Mouse (Mus musculus): ENCODE data around the gene Hspa12b. TPM values are rescaled to one million over a fixed set of nuclear protein-coding genes. Genes with fewer than 3 reads are reported as not detected.
"Not testable (repeated sequence)": the region's sequence is repeated elsewhere in the genome, so short reads cannot be mapped to it uniquely, and the experiment has no call there.

The Hspa12b gene
- 1 to 10 TPM; 6.1 to 8.3 TPM for total RNA-seq (2021)
- long read RNA-seq, partial matches to known transcripts: 0 of 3 reads
- long read RNA-seq, other reads (novel, unspliced or antisense): 2 of 3 reads

DNA sequence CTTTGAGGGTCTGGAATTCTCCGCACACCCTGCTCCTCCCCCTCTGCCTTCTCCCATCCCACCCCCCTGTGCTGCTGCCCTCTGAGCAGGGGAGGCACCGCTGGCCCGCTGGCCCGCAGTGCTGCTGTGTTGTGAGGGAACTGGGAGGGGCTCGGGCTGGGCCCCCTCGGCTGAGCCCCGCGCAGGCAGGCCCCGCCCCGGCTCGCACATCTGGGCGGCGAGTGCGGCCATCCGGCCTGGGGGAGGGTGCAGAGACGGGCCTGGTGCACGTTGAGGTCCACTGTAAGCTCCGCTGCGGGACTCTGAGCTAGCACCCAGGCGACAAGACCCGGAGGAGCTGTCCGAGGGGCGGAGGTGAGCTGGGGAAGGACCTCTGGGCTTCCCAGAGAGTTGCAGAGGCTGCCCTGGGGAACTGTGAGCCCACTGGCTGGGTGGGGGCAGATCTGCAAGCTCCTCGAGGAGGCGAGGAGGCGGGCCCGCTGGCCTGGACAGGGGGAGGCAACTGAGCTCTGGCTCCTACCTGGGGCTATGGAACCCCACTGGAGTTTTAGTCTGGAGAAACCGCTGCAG is at the start of gene Hspa12b:
TSS of gene Hspa12b (plus strand) at position 120 of the 570 bp plus-strand sequence.
- DNase-seq (ENCODE audit: low spot score in 2 of 2): no peak

GRCm38 (mm10) chr2:131080507-131080906 is 46.6 kb upstream of the Hspa12b start:
- DNase-seq (ENCODE audit: low spot score in 2 of 2): no peak

DNA sequence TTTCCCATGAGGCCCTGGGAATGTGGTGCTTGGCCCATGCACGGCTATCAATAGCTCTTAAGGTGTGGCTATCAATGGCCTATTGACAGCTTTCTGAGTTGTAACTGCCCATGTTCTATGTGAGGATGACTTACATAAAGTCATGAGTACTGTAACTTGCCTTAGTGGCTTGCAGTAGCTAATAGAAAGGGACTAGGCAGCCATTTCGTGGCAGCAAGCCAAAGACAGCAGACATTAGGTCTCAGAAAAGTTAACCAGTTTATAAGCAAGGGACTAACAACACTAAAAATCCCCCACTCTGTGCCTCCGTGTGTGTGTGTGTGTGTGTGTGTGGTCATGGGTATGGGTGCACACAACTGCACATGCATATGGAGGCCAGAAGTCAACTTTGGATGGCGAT is 42.9 kb upstream of the Hspa12b start:
- DNase-seq (ENCODE audit: low spot score in 2 of 2): no peak

GRCm38 (mm10) chr2:131086667-131087390 is 40.3 kb upstream of the Hspa12b start, which contains the start of gene Siglec1:
Siglec1 (minus strand) TSS chr2:131086765.
- no peak for DNase-seq (ENCODE audit: low spot score in 2 of 2)

GRCm38 (mm10) chr2:131088581-131088980 is 38.5 kb upstream of the Hspa12b start:
- DNase-seq (ENCODE audit: low spot score in 2 of 2): no peak

- DNase-seq (ENCODE audit: low spot score in 2 of 2): no peak
Measured at GRCm38 (mm10) chr2:131089634-131090033, 37.4 kb upstream of the Hspa12b start.

- no peak for DNase-seq (ENCODE audit: low spot score in 2 of 2)
Measured at GRCm38 (mm10) chr2:131090852-131091251, 36.2 kb upstream of the Hspa12b start.

GRCm38 (mm10) chr2:131093577-131093976 is 33.5 kb upstream of the Hspa12b start:
- no peak for DNase-seq (ENCODE audit: low spot score in 2 of 2)

GRCm38 (mm10) chr2:131094823-131095222 is 32.3 kb upstream of the Hspa12b start:
- peak; percentile 54 to 83 for DNase-seq (ENCODE audit: low spot score in 2 of 2)

DNA sequence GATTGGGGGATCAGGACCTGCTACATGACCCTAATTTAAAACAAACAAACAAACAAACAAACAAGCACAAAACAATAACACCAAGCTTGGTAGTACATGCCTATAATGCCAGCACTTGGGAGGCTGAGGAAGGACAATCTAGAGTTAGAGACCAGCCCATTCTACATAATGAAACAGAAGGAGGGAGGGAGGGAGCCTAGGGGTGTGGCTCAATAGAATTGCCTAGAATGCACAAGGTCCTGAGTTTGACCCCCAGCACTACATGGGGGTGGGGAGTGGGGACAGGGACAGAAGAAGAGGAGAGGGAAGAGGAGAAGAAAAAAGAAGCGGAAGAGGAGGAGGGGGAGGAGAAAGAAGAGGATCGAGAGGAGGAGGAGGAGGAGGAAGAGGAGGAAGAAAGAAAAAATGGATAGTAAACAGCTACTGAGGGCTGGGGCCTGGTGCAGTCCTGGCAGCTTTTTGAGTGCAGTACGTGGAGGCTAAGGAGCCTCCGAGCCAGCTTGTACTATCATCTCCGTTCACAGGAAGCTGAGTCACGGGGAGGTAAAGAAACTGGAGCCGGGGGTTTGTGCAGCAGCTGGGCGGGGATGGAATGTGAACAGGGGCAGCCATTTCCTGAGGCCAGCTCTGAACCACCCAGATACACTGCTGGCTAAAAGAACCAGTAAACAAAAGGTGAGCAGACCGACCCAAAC is 30.8 kb upstream of the Hspa12b start:
- DNase-seq (ENCODE audit: low spot score in 2 of 2): no peak

DNA sequence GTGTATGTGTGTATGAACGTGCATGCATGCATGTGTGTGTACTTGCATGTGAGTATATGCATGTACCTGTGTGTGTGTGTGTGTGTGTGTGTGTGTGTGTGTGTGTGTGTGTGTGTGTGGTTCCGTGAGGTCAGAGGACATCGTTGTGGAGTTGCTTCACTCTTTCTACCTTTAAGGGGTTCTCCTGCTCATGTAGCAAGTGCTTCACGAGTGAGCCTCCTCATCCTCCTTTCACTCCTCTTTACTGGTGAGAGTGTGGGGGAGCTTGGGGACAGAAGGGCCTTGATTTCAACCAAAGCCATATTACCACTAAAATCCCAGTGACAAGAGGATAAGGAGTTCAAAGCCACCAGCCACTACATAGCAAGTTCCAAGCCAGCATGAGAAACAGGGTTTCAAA is 30.0 kb upstream of the Hspa12b start:
- DNase-seq (ENCODE audit: low spot score in 2 of 2): no peak

GRCm38 (mm10) chr2:131101530-131101929 is 25.6 kb upstream of the Hspa12b start:
- no peak for DNase-seq (ENCODE audit: low spot score in 2 of 2)

DNA sequence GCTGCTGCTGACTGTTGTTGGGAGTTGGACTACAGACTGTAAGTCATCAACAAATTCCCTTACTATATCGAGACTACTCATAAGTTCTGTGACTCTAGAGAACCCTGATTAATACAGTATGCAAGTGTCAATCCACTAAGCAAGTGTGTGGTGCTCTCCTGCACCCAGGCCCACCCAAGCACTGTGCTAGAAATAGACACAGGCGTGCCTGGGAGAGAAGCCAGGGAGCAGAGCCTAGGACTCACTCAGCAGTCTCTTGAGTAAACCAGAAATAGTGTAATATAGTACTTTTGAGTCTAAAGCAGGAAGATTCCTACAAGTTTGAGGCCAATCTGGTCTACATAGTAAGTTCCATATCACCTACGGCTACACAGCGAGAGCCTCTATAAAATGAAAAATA is 23.1 kb upstream of the Hspa12b start:
- DNase-seq (ENCODE audit: low spot score in 2 of 2): peak in 1 of 2 experiments; percentile 26

GRCm38 (mm10) chr2:131105061-131105460 is 22.0 kb upstream of the Hspa12b start:
- not testable (repeated sequence) for DNase-seq (ENCODE audit: low spot score in 2 of 2)

DNA sequence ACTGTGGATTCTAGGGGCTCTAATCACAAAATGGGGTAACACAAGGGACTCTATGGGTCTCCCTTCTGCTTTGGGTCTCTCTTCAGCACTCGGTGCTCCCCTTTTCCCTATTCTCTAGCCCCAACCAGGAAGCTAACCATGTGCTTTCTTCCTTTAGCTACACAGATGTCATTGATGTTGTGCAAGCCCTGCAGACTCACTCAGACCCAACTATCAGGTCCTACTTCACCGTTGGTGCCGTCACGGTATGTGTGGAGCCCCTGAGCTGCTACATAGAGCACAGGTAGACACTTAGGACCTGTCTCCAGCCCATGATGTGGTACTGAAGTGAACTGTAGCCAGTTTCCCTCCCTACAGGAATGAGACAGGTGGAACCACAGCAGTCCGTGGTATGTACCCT is 21.1 kb upstream of the Hspa12b start:
- no peak for DNase-seq (ENCODE audit: low spot score in 2 of 2)

- DNase-seq (ENCODE audit: low spot score in 2 of 2): no peak
Measured at GRCm38 (mm10) chr2:131118968-131119574, 8.0 kb upstream of the Hspa12b start.

DNA sequence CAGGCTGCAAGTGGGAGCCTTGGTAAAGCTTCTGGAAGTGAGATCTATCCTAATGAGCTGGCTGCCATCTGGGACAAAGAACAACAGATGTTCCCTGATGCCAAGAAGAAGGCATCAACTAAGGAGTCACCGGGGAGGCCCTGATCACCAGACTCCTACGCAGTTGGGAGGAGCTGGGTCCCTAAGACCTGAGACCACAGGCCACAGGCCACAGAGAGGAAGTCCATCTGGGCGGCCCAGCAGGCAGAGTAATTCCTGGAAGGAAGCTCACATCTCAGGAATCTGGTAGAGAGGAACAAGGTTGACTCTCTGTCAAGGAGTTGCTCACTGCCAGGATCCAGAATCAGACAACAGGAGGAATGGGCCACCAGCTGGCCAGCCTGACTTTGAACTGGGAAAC is 2.9 kb upstream of the Hspa12b start:
- peak; percentile 39 to 48 for DNase-seq (ENCODE audit: low spot score in 2 of 2)

- DNase-seq (ENCODE audit: low spot score in 2 of 2): no peak
Measured at GRCm38 (mm10) chr2:131125157-131125963, 1.7 kb upstream of the Hspa12b start.

DNA sequence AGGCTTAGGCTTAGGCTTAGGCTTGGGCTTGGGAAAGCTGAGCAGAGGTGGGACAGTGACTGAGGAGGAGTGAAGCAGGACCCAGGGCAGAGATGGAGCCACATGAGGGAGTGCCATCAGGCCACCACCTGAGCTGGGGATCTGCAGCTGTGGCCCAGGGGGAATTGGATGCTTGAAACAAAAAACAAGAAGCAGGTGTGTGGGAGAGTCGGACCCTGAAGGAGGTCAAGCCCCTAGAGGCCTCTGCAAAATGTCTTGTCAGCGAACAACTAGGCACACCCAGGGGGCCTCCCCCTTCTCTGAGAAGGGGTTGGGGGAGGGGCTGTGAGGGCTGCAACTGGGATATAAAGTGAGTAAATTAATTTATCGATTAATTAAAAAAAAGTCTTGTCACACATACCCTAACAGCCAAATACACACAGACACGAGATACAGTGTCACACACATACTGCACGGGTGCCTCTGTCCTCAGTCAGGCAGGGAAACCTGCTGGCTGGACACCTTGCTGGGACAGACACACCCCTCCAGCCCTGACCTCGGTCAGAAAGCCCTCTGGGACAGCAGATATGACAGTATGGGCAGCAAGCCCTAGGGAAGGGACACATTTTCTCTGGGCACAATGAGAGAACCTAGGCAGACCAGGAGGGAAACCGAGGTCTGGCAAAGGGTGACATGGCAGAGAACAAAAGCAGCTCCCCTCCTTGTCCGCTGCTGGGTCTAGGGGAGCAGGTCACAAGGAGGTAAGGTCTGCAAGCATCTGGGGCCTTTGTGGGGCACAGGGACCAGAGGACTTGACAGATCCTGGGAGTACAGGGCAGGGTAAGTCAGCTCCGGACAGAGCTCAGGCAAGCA is 890 bp upstream of the Hspa12b start:
- DNase-seq (ENCODE audit: low spot score in 2 of 2): no peak

DNA sequence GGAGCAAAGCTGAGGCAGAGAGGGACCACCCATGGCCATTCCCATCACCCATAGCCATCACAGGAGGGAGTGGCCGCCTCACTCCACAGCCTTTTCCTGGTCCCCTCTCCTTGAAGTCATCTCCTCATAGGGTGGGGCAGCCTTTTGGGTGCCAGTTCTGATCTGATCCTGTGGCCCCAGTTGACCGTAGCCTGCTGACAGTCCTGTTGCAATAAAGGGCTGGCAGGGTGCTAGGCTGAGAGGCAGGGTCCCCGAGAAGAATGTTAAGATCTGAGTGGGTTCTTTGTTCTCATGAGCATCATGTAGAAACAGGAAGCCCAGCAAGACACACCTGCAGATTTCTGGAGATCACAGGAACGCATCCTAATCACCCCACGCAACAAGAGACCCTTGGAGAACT is 1.1 kb downstream of the Hspa12b start:
- DNase-seq (ENCODE audit: low spot score in 2 of 2): no peak

Data from layer of hippocampus, adult 18-20 months (tissue).